Mouse (Mus musculus) frontal cortex, adult 2 months (tissue): ENCODE measurements around the gene Hsd17b1. TPM values are rescaled to one million over a fixed set of nuclear protein-coding genes. Genes with fewer than 3 reads are reported as not detected.

ENCODE experiments used
- DNase-seq, 2 experiments: peaks; one replicate each; pipeline ENCODE4 v3.0.0; 2022; ENCODE audit warnings: low spot score in 1 of 2; ENCODE audit errors: extremely low spot score in 1 of 2
- polyA plus RNA-seq: library from polyadenylated mRNA; depleted of rRNA; stranded (reverse); fragments of >200 nt; gene quantifications from 2 replicates; pipeline ENCODE4 v1.2.3, GENCODE M21; 2012

Hsd17b1 gene
- polyA plus RNA-seq, 1 experiment = 0.46 TPM

GRCm38 (mm10) chr11:101059473-101059872 is 18.7 kb upstream of the Hsd17b1 start:
- DNase-seq = no peak

- peak in 1 of 2 experiments; percentile 79 for DNase-seq
Measured at GRCm38 (mm10) chr11:101060126-101060525, 18.1 kb upstream of the Hsd17b1 start.

GRCm38 (mm10) chr11:101061049-101061448 is 17.2 kb upstream of the Hsd17b1 start:
- DNase-seq = no peak

- DNase-seq = peak in 1 of 2 experiments; percentile 63
Measured at GRCm38 (mm10) chr11:101062165-101062884, 15.9 kb upstream of the Hsd17b1 start.

GRCm38 (mm10) chr11:101062971-101063675 is 15.1 kb upstream of the Hsd17b1 start:
- no peak for DNase-seq

GRCm38 (mm10) chr11:101063676-101064327 is 14.4 kb upstream of the Hsd17b1 start:
- DNase-seq = peak in 1 of 2 experiments; percentile 55

GRCm38 (mm10) chr11:101064462-101064861 is 13.7 kb upstream of the Hsd17b1 start:
- no peak for DNase-seq

GRCm38 (mm10) chr11:101065002-101065401 is 13.2 kb upstream of the Hsd17b1 start:
- no peak for DNase-seq

GRCm38 (mm10) chr11:101066549-101067412 is 11.4 kb upstream of the Hsd17b1 start:
- DNase-seq = peak; percentile 69 to 88

GRCm38 (mm10) chr11:101069391-101070188 is 8.6 kb upstream of the Hsd17b1 start, which contains the start of gene Naglu:
Gene Naglu, plus strand, starts transcription at chr11:101070012.
- peak; percentile 89 to 96 for DNase-seq

- DNase-seq = no peak
Measured at GRCm38 (mm10) chr11:101070189-101070527, 8.1 kb upstream of the Hsd17b1 start.

- DNase-seq = no peak
Measured at GRCm38 (mm10) chr11:101070987-101071386, 7.2 kb upstream of the Hsd17b1 start.

GRCm38 (mm10) chr11:101071810-101072428 is 6.3 kb upstream of the Hsd17b1 start:
- no peak for DNase-seq

- no peak for DNase-seq
Measured at GRCm38 (mm10) chr11:101079746-101080145, 1.5 kb downstream of the Hsd17b1 start.

GRCm38 (mm10) chr11:101080421-101080820 is 2.2 kb downstream of the Hsd17b1 start:
- DNase-seq = no peak

- DNase-seq = no peak
Measured at GRCm38 (mm10) chr11:101081659-101082058, 3.4 kb downstream of the Hsd17b1 start.

GRCm38 (mm10) chr11:101082208-101083082 is 4.2 kb downstream of the Hsd17b1 start, which contains the start of gene Coasy:
Gene Coasy, plus strand, starts transcription at chr11:101082565.
- peak; percentile 84 to 93 for DNase-seq

- DNase-seq = no peak
Measured at GRCm38 (mm10) chr11:101083083-101083697, 5.0 kb downstream of the Hsd17b1 start.
